Mouse (Mus musculus): ENCODE results near the gene Gm47841. TPM values are rescaled to one million over a fixed set of nuclear protein-coding genes. Genes with fewer than 3 reads are reported as not detected.

The Gm47841 gene
- polyA plus RNA-seq, 1 experiment, result not detected

DNA sequence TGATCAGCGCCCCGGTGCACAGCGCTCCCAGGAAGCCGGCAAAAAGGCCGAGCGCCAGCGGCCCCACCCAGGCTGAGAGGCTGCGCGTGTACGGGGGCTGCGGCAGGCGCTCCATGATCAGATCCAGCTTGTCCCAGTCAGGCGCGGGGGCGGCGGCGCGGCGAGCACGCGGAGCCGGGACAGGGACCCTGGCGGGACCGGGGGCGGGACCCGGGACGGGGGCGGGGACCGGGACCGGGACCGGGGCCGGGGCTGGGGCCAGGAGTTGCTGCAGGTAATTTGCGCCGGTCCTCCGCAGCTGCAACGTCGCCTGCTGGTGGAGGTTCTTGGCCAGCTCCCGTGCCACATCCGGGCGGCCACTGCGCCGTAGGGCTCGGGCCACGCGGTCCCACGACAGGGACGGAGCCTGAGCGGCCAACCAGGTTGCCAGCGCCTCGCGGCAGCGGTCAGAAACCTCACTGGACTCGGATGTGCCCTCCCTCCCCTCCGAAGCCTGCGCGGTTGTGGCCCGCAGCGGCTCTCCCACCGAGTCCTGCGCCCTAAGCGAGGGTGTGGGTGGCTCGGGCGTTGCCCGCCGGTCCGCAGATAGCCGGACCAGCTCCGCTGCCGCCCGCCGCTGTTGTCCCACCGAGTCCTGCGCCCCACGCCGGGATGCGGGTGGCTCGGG lies 537 bp downstream of the Gm47841 start:
- TF ChIP-seq MAX (IDR thresholded peaks at IDR 0.05) (no peak), CTCF (IDR thresholded peaks at IDR 0.05; ENCODE audit: control insufficient read depth, insufficient read depth, insufficient read length) (no peak), USF1 (IDR thresholded peaks at IDR 0.05; ENCODE audit: low read depth) (no peak), MYOD1 (IDR thresholded peaks at IDR 0.05; ENCODE audit: control insufficient read depth, insufficient read length, low read depth) (no peak), MYOG (IDR thresholded peaks at IDR 0.05; ENCODE audit: control insufficient read depth, extremely low read depth, insufficient read length) (no peak), CEBPB (IDR thresholded peaks at IDR 0.05; ENCODE audit: low read depth) (no peak), FOSL1 (IDR thresholded peaks at IDR 0.05; ENCODE audit: insufficient read depth, low read length, poor library complexity, severe bottlenecking) (no peak)
- Histone ChIP-seq H3K27me3 (ENCODE audit: control insufficient read depth, insufficient read depth, insufficient read length) (peaks cover 85% of the 10 kb centered on the region), H3K79me3 (ENCODE audit: low read depth) (no peaks in the 10 kb centered on the region), H3K79me2 (ENCODE audit: control insufficient read depth, insufficient read depth) (no peaks in the 10 kb centered on the region), H3K36me3 (ENCODE audit: control insufficient read depth, insufficient read depth) (no peaks in the 10 kb centered on the region), H3K4me3 (ENCODE audit: insufficient read depth, poor library complexity, severe bottlenecking) (no peak overlapping the region), H3ac (ENCODE audit: control insufficient read depth, insufficient read length, low read depth) (no peak overlapping the region)

GRCm38 (mm10) chr15:101046039-101046526 lies 1.1 kb downstream of the Gm47841 start:
- H3K4me3 ChIP-seq (ENCODE audit: insufficient read depth, poor library complexity, severe bottlenecking), result no peak overlapping the region
- no peaks in the 10 kb centered on the region for H3K79me3 ChIP-seq (ENCODE audit: low read depth)
- no peak overlapping the region for H3ac ChIP-seq (ENCODE audit: control insufficient read depth, insufficient read length, low read depth)
- peaks cover 87% of the 10 kb centered on the region for H3K27me3 ChIP-seq (ENCODE audit: control insufficient read depth, insufficient read depth, insufficient read length)
- TF ChIP-seq CTCF (IDR thresholded peaks at IDR 0.05; ENCODE audit: control insufficient read depth, insufficient read depth, insufficient read length), result no peak
- no peak for TF ChIP-seq MYOG (IDR thresholded peaks at IDR 0.05; ENCODE audit: control insufficient read depth, extremely low read depth, insufficient read length)
- no peak for TF ChIP-seq FOSL1 (IDR thresholded peaks at IDR 0.05; ENCODE audit: insufficient read depth, low read length, poor library complexity, severe bottlenecking)
- TF ChIP-seq MYOD1 (IDR thresholded peaks at IDR 0.05; ENCODE audit: control insufficient read depth, insufficient read length, low read depth), result no peak
- no peak for TF ChIP-seq USF1 (IDR thresholded peaks at IDR 0.05; ENCODE audit: low read depth)
- no peak for TF ChIP-seq CEBPB (IDR thresholded peaks at IDR 0.05; ENCODE audit: low read depth)
- TF ChIP-seq MAX (IDR thresholded peaks at IDR 0.05), result no peak
- no peaks in the 10 kb centered on the region for H3K36me3 ChIP-seq (ENCODE audit: control insufficient read depth, insufficient read depth)
- no peaks in the 10 kb centered on the region for H3K79me2 ChIP-seq (ENCODE audit: control insufficient read depth, insufficient read depth)

DNA sequence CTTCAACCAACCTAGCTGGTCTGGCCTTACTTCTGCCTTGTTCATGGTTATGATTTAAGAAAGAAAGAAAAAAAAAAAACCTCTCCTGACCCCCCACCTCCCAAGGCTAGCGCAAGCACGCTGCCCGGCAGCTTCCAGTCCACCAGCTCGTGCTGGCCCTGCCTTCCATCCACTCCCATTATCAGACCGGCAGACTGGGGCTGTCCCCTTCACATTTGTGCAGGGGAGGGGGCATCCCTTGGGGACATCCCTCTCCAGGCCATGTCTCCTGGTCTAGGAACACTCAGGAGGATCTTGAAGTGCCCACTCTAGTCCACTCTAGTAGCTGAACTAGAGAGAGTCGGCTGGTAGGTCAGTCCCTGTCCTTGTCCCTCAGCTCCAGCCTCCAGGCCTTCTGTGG lies 2.7 kb downstream of the Gm47841 start:
- Histone ChIP-seq H3K79me3 (ENCODE audit: low read depth) (no peaks in the 10 kb centered on the region), H3K4me3 (ENCODE audit: insufficient read depth, poor library complexity, severe bottlenecking) (no peak overlapping the region), H3K27me3 (ENCODE audit: control insufficient read depth, insufficient read depth, insufficient read length) (peaks cover 92% of the 10 kb centered on the region), H3K79me2 (ENCODE audit: control insufficient read depth, insufficient read depth) (no peaks in the 10 kb centered on the region), H3ac (ENCODE audit: control insufficient read depth, insufficient read length, low read depth) (no peak overlapping the region), H3K36me3 (ENCODE audit: control insufficient read depth, insufficient read depth) (no peaks in the 10 kb centered on the region)
- TF ChIP-seq CTCF (IDR thresholded peaks at IDR 0.05; ENCODE audit: control insufficient read depth, insufficient read depth, insufficient read length) (no peak), MYOG (IDR thresholded peaks at IDR 0.05; ENCODE audit: control insufficient read depth, extremely low read depth, insufficient read length) (no peak), MYOD1 (IDR thresholded peaks at IDR 0.05; ENCODE audit: control insufficient read depth, insufficient read length, low read depth) (no peak), CEBPB (IDR thresholded peaks at IDR 0.05; ENCODE audit: low read depth) (no peak)

GRCm38 (mm10) chr15:101042613-101043012 lies 4.6 kb downstream of the Gm47841 start:
- no peaks in the 10 kb centered on the region for H3K36me3 ChIP-seq (ENCODE audit: control insufficient read depth, insufficient read depth)
- TF ChIP-seq CTCF (IDR thresholded peaks at IDR 0.05; ENCODE audit: control insufficient read depth, insufficient read depth, insufficient read length), result peak; percentile 25
- no peak for TF ChIP-seq USF1 (IDR thresholded peaks at IDR 0.05; ENCODE audit: low read depth)
- H3K79me3 ChIP-seq (ENCODE audit: low read depth), result no peaks in the 10 kb centered on the region
- peaks cover 88% of the 10 kb centered on the region for H3K27me3 ChIP-seq (ENCODE audit: control insufficient read depth, insufficient read depth, insufficient read length)
- H3K79me2 ChIP-seq (ENCODE audit: control insufficient read depth, insufficient read depth), result no peaks in the 10 kb centered on the region
- H3K4me3 ChIP-seq (ENCODE audit: insufficient read depth, poor library complexity, severe bottlenecking), result no peak overlapping the region
- H3ac ChIP-seq (ENCODE audit: control insufficient read depth, insufficient read length, low read depth), result no peak overlapping the region

- Histone ChIP-seq H3K36me3 (ENCODE audit: control insufficient read depth, insufficient read depth) (no peaks in the 10 kb centered on the region), H3K27me3 (ENCODE audit: control insufficient read depth, insufficient read depth, insufficient read length) (peaks cover 81% of the 10 kb centered on the region), H3K79me2 (ENCODE audit: control insufficient read depth, insufficient read depth) (no peaks in the 10 kb centered on the region), H3K4me3 (ENCODE audit: insufficient read depth, poor library complexity, severe bottlenecking) (no peak overlapping the region), H3ac (ENCODE audit: control insufficient read depth, insufficient read length, low read depth) (no peak overlapping the region), H3K79me3 (ENCODE audit: low read depth) (no peaks in the 10 kb centered on the region)
- no peak for TF ChIP-seq MYOG (IDR thresholded peaks at IDR 0.05; ENCODE audit: control insufficient read depth, extremely low read depth, insufficient read length)
- no peak for TF ChIP-seq USF1 (IDR thresholded peaks at IDR 0.05; ENCODE audit: low read depth)
- no peak for TF ChIP-seq CTCF (IDR thresholded peaks at IDR 0.05; ENCODE audit: control insufficient read depth, insufficient read depth, insufficient read length)
- no peak for TF ChIP-seq MYOD1 (IDR thresholded peaks at IDR 0.05; ENCODE audit: control insufficient read depth, insufficient read length, low read depth)
- no peak for TF ChIP-seq MAX (IDR thresholded peaks at IDR 0.05)
- no peak for TF ChIP-seq FOSL1 (IDR thresholded peaks at IDR 0.05; ENCODE audit: insufficient read depth, low read length, poor library complexity, severe bottlenecking)
- TF ChIP-seq CEBPB (IDR thresholded peaks at IDR 0.05; ENCODE audit: low read depth), result no peak
These were observed 5.2 kb downstream of the Gm47841 start for GRCm38 (mm10) chr15:101041966-101042365.

- Histone ChIP-seq H3K79me3 (ENCODE audit: low read depth) (no peaks in the 10 kb centered on the region), H3ac (ENCODE audit: control insufficient read depth, insufficient read length, low read depth) (no peak overlapping the region), H3K36me3 (ENCODE audit: control insufficient read depth, insufficient read depth) (no peaks in the 10 kb centered on the region), H3K79me2 (ENCODE audit: control insufficient read depth, insufficient read depth) (no peaks in the 10 kb centered on the region), H3K4me3 (ENCODE audit: insufficient read depth, poor library complexity, severe bottlenecking) (no peak overlapping the region), H3K27me3 (ENCODE audit: control insufficient read depth, insufficient read depth, insufficient read length) (peaks cover 73% of the 10 kb centered on the region)
- no peak for TF ChIP-seq FOSL1 (IDR thresholded peaks at IDR 0.05; ENCODE audit: insufficient read depth, low read length, poor library complexity, severe bottlenecking)
- no peak for TF ChIP-seq USF1 (IDR thresholded peaks at IDR 0.05; ENCODE audit: low read depth)
- TF ChIP-seq MYOD1 (IDR thresholded peaks at IDR 0.05; ENCODE audit: control insufficient read depth, insufficient read length, low read depth), result no peak
- no peak for TF ChIP-seq MYOG (IDR thresholded peaks at IDR 0.05; ENCODE audit: control insufficient read depth, extremely low read depth, insufficient read length)
- no peak for TF ChIP-seq MAX (IDR thresholded peaks at IDR 0.05)
- TF ChIP-seq CEBPB (IDR thresholded peaks at IDR 0.05; ENCODE audit: low read depth), result no peak
- TF ChIP-seq CTCF (IDR thresholded peaks at IDR 0.05; ENCODE audit: control insufficient read depth, insufficient read depth, insufficient read length), result no peak
These were observed 7.5 kb downstream of the Gm47841 start for GRCm38 (mm10) chr15:101039651-101040050.

Measured in C2C12 (cell line).